Mouse (Mus musculus) liver, embryonic 15.5 days (tissue): ENCODE results near the gene Sergef. TPM values are rescaled to one million over a fixed set of nuclear protein-coding genes. Genes with fewer than 3 reads are reported as not detected.

Experiments used
- ATAC-seq: fragments of 200-750 bp; cut with Nextera tagmentation; 2 replicates; pipeline ENCODE4 v1.8.0; 2017; ENCODE audit warnings: moderate number of reproducible peaks, mild to moderate bottlenecking, moderate library complexity; ENCODE audit not compliant: insufficient read depth
- H3K27ac ChIP-seq: fragments of 300-500 bp; sonication (generic); replicated peaks from 2 replicates; pipeline ENCODE4 v1.5.1; 2015; ENCODE audit warnings: mild to moderate bottlenecking, inconsistent platforms
- H3K27me3 ChIP-seq: fragments of 300-500 bp; sonication (generic); 2 replicates; pipeline ENCODE4 v1.6.1; 2015; ENCODE audit warnings: mild to moderate bottlenecking, inconsistent platforms
- H3K36me3 ChIP-seq: fragments of 300-500 bp; sonication (generic); replicated peaks from 2 replicates; pipeline ENCODE4 v1.6.1; 2015; ENCODE audit warnings: moderate library complexity, mild to moderate bottlenecking, inconsistent platforms
- H3K4me1 ChIP-seq: fragments of 300-500 bp; sonication (generic); replicated peaks from 2 replicates; pipeline ENCODE4 v1.6.1; 2015; ENCODE audit warnings: inconsistent platforms
- H3K4me2 ChIP-seq: fragments of 300-500 bp; sonication (generic); 2 replicates; pipeline ENCODE4 v1.6.1; 2015; ENCODE audit warnings: moderate library complexity, mild to moderate bottlenecking, inconsistent platforms
- H3K4me3 ChIP-seq: fragments of 300-500 bp; sonication (generic); replicated peaks from 2 replicates; pipeline ENCODE4 v1.5.1; 2015; ENCODE audit warnings: mild to moderate bottlenecking, inconsistent platforms
- H3K9ac ChIP-seq: fragments of 300-500 bp; sonication (generic); 2 replicates; pipeline ENCODE4 v1.6.1; 2015; ENCODE audit warnings: moderate library complexity, mild to moderate bottlenecking, inconsistent platforms
- H3K9me3 ChIP-seq: fragments of 300-500 bp; sonication (generic); replicated peaks from 2 replicates; pipeline ENCODE4 v1.6.1; 2016; ENCODE audit warnings: inconsistent platforms
- WGBS: fragments of 180-500 bp; shearing (Covaris S2); methylation state at CpG from one replicate; pipeline ENCODE4 v1.1.7; 2015; ENCODE audit warnings: mixed read lengths; ENCODE audit not compliant: insufficient replicate concordance; 5-methylcytosine and 5-hydroxymethylcytosine counted together
- polyA plus RNA-seq: library from polyadenylated mRNA; unstranded; fragments of >200 nt; fragmentation: Nextera tagmentation; extraction: Ambion mirVana; gene quantifications from 2 replicates; pipeline ENCODE4 v1.2.1, GENCODE M21; 2015

The Sergef gene
- polyA plus RNA-seq, 1 experiment from 2014 or later, result 5.2 TPM

GRCm38 (mm10) chr7:46413959-46414725 is 225.5 kb downstream of the Sergef start:
- H3K27ac ChIP-seq, result no peak overlapping the region
- no peak overlapping the region for H3K9ac ChIP-seq
- H3K4me2 ChIP-seq, result no peak overlapping the region
- ATAC-seq, result no peak
- H3K27me3 ChIP-seq, result no peaks in the 10 kb centered on the region
- no peaks in the 10 kb centered on the region for H3K4me1 ChIP-seq
- no peaks in the 10 kb centered on the region for H3K9me3 ChIP-seq
- WGBS, result 43% methylated on average over 6 of the region's 6 CpGs
- no peak overlapping the region for H3K4me3 ChIP-seq
- H3K36me3 ChIP-seq, result no peaks in the 10 kb centered on the region

- Histone ChIP-seq H3K27ac (no peak overlapping the region), H3K9me3 (no peaks in the 10 kb centered on the region), H3K36me3 (no peaks in the 10 kb centered on the region), H3K4me1 (no peaks in the 10 kb centered on the region), H3K4me3 (no peak overlapping the region), H3K9ac (no peak overlapping the region), H3K4me2 (no peak overlapping the region), H3K27me3 (no peaks in the 10 kb centered on the region)
- WGBS, result 59% methylated on average over 5 of the region's 5 CpGs
- no peak for ATAC-seq
These were observed 226.8 kb downstream of the Sergef start for GRCm38 (mm10) chr7:46412823-46413222.

- 55% methylated on average over 6 of the region's 6 CpGs for WGBS
- ATAC-seq, result no peak
- Histone ChIP-seq H3K4me3 (no peak overlapping the region), H3K9me3 (no peaks in the 10 kb centered on the region), H3K9ac (no peak overlapping the region), H3K4me2 (no peak overlapping the region), H3K27ac (no peak overlapping the region), H3K4me1 (no peaks in the 10 kb centered on the region), H3K36me3 (no peaks in the 10 kb centered on the region), H3K27me3 (no peaks in the 10 kb centered on the region)
These were observed 228.9 kb downstream of the Sergef start for GRCm38 (mm10) chr7:46410727-46411126.

GRCm38 (mm10) chr7:46409204-46409789 is 230.3 kb downstream of the Sergef start:
- no peak for ATAC-seq
- no peak overlapping the region for H3K27ac ChIP-seq
- no peak overlapping the region for H3K9ac ChIP-seq
- 22% methylated on average over 12 of the region's 12 CpGs for WGBS
- no peaks in the 10 kb centered on the region for H3K36me3 ChIP-seq
- no peaks in the 10 kb centered on the region for H3K4me1 ChIP-seq
- no peaks in the 10 kb centered on the region for H3K9me3 ChIP-seq
- H3K27me3 ChIP-seq, result no peaks in the 10 kb centered on the region
- no peak overlapping the region for H3K4me3 ChIP-seq
- no peak overlapping the region for H3K4me2 ChIP-seq

- WGBS, result 55% methylated on average over 9 of the region's 9 CpGs
- no peak for ATAC-seq
- Histone ChIP-seq H3K4me3 (no peak overlapping the region), H3K4me1 (no peaks in the 10 kb centered on the region), H3K36me3 (no peaks in the 10 kb centered on the region), H3K9me3 (no peaks in the 10 kb centered on the region), H3K27me3 (no peaks in the 10 kb centered on the region), H3K9ac (no peak overlapping the region), H3K4me2 (no peak overlapping the region), H3K27ac (no peak overlapping the region)
These were observed 231.0 kb downstream of the Sergef start for GRCm38 (mm10) chr7:46408606-46409005.

- WGBS, result 72% methylated on average over 7 of the region's 7 CpGs
- Histone ChIP-seq H3K9me3 (no peaks in the 10 kb centered on the region), H3K4me2 (no peak overlapping the region), H3K36me3 (no peaks in the 10 kb centered on the region), H3K4me3 (no peak overlapping the region), H3K4me1 (no peaks in the 10 kb centered on the region), H3K27me3 (peaks cover 6% of the 10 kb centered on the region), H3K9ac (no peak overlapping the region), H3K27ac (no peak overlapping the region)
- ATAC-seq, result no peak
These were observed 234.9 kb downstream of the Sergef start for GRCm38 (mm10) chr7:46404756-46405155.

- H3K9me3 ChIP-seq, result no peaks in the 10 kb centered on the region
- ATAC-seq, result no peak
- WGBS, result 66% methylated on average over 15 of the region's 15 CpGs
These were observed 235.8 kb downstream of the Sergef start for GRCm38 (mm10) chr7:46403616-46404485.

GRCm38 (mm10) chr7:46401371-46402180 is 238.0 kb downstream of the Sergef start:
- ATAC-seq, result no peak
- Histone ChIP-seq H3K4me1 (no peaks in the 10 kb centered on the region), H3K9me3 (no peaks in the 10 kb centered on the region), H3K9ac (no peak overlapping the region), H3K36me3 (no peaks in the 10 kb centered on the region), H3K4me3 (no peak overlapping the region), H3K27me3 (peaks cover 38% of the 10 kb centered on the region), H3K27ac (no peak overlapping the region), H3K4me2 (no peak overlapping the region)
- WGBS, result 54% methylated on average over 3 of the region's 3 CpGs

More at GRCm38 (mm10) chr7:46403616-46404485, 235.8 kb downstream of the Sergef start:
- no peaks in the 10 kb centered on the region for H3K4me1 ChIP-seq
- H3K4me3 ChIP-seq, result no peak overlapping the region
- H3K36me3 ChIP-seq, result no peaks in the 10 kb centered on the region
- H3K4me2 ChIP-seq, result no peak overlapping the region
- H3K9ac ChIP-seq, result no peak overlapping the region
- no peak overlapping the region for H3K27ac ChIP-seq
- peaks cover 15% of the 10 kb centered on the region for H3K27me3 ChIP-seq

GRCm38 (mm10) chr7:46400346-46400745 is 239.3 kb downstream of the Sergef start:
- H3K36me3 ChIP-seq, result no peaks in the 10 kb centered on the region
- no peak for ATAC-seq
- H3K9me3 ChIP-seq, result no peaks in the 10 kb centered on the region
- H3K4me2 ChIP-seq, result no peak overlapping the region
- H3K9ac ChIP-seq, result no peak overlapping the region
- H3K27ac ChIP-seq, result no peak overlapping the region
- H3K4me1 ChIP-seq, result peaks cover 6% of the 10 kb centered on the region
- H3K4me3 ChIP-seq, result no peak overlapping the region
- WGBS, result 48% methylated on average over 8 of the region's 8 CpGs
- peaks cover 50% of the 10 kb centered on the region for H3K27me3 ChIP-seq

- H3K36me3 ChIP-seq, result no peaks in the 10 kb centered on the region
- H3K27me3 ChIP-seq, result peaks cover 57% of the 10 kb centered on the region
- H3K4me2 ChIP-seq, result no peak overlapping the region
- H3K4me3 ChIP-seq, result no peak overlapping the region
- H3K9ac ChIP-seq, result no peak overlapping the region
- WGBS, result 68% methylated on average over 1 of the region's 1 CpGs
- no peak overlapping the region for H3K27ac ChIP-seq
- H3K4me1 ChIP-seq, result peaks cover 6% of the 10 kb centered on the region
- H3K9me3 ChIP-seq, result no peaks in the 10 kb centered on the region
- ATAC-seq, result no peak
These were observed 239.9 kb downstream of the Sergef start for GRCm38 (mm10) chr7:46399676-46400075.
